Mouse (Mus musculus) hindbrain, embryonic 13.5 days (tissue): ENCODE measurements around the gene Glyr1. TPM values are rescaled to one million over a fixed set of nuclear protein-coding genes. Genes with fewer than 3 reads are reported as not detected.

Source experiments
- ATAC-seq: fragments of 200-750 bp; cut with Nextera tagmentation; 2 replicates; pipeline ENCODE4 v1.8.0; 2017; ENCODE audit warnings: moderate TSS enrichment; ENCODE audit not compliant: low FRiP score
- H3K27ac ChIP-seq: fragments of 300-500 bp; sonication (generic); 2 replicates; pipeline ENCODE4 v1.5.1; 2015; ENCODE audit warnings: inconsistent platforms, mild to moderate bottlenecking, moderate library complexity
- H3K27me3 ChIP-seq: fragments of 300-500 bp; sonication (generic); 2 replicates; pipeline ENCODE4 v1.6.1; 2015; ENCODE audit warnings: mild to moderate bottlenecking, inconsistent platforms
- H3K36me3 ChIP-seq: fragments of 300-500 bp; sonication (generic); 2 replicates; pipeline ENCODE4 v1.6.1; 2015; ENCODE audit warnings: mild to moderate bottlenecking, inconsistent platforms
- H3K4me1 ChIP-seq: fragments of 300-500 bp; sonication (generic); replicated peaks from 2 replicates; pipeline ENCODE4 v1.6.1; 2015; ENCODE audit warnings: inconsistent platforms
- H3K4me2 ChIP-seq: fragments of 300-500 bp; sonication (generic); 2 replicates; pipeline ENCODE4 v1.6.1; 2015; ENCODE audit warnings: inconsistent platforms, mild to moderate bottlenecking, moderate library complexity
- H3K4me3 ChIP-seq: fragments of 300-500 bp; sonication (generic); 2 replicates; pipeline ENCODE4 v1.5.1; 2015; ENCODE audit warnings: mild to moderate bottlenecking, inconsistent platforms
- H3K9ac ChIP-seq: fragments of 300-500 bp; sonication (generic); 2 replicates; pipeline ENCODE4 v1.6.1; 2015; ENCODE audit warnings: mild to moderate bottlenecking, inconsistent platforms
- H3K9me3 ChIP-seq: fragments of 300-500 bp; sonication (generic); 2 replicates; pipeline ENCODE4 v1.6.1; 2016; ENCODE audit warnings: inconsistent platforms
- WGBS: fragments of 180-500 bp; shearing (Covaris S2); methylation state at CpG from one replicate; pipeline ENCODE4 v1.1.7; 2015; 5-methylcytosine and 5-hydroxymethylcytosine counted together
- polyA plus RNA-seq: library from polyadenylated mRNA; unstranded; fragments of >200 nt; fragmentation: Nextera tagmentation; extraction: Ambion mirVana; gene quantifications from 2 replicates; pipeline ENCODE4 v1.2.1, GENCODE M21; 2015

Gene Glyr1
- polyA plus RNA-seq, 1 experiment from 2014 or later, result 206 TPM

- Histone ChIP-seq H3K36me3 (peaks cover 44% of the 10 kb centered on the region), H3K4me2 (peak overlapping the region; percentile 92), H3K4me3 (peak overlapping the region; percentile 99), H3K9ac (peak overlapping the region; percentile 95), H3K9me3 (no peaks in the 10 kb centered on the region), H3K27me3 (no peaks in the 10 kb centered on the region), H3K4me1 (peaks cover 44% of the 10 kb centered on the region), H3K27ac (peak overlapping the region; percentile 93)
- whole genome bisulfite sequencing, result under 1% methylated on average over 38 of the region's 38 CpGs
- peak; percentile 73 for ATAC-seq
Measured at GRCm38 (mm10) chr16:5049182-5049773, 385 bp downstream of the Glyr1 start.

GRCm38 (mm10) chr16:5045322-5045721, 4.3 kb downstream of the Glyr1 start:
- H3K27ac ChIP-seq, result no peak overlapping the region
- no peak overlapping the region for H3K9ac ChIP-seq
- H3K27me3 ChIP-seq, result no peaks in the 10 kb centered on the region
- no peak overlapping the region for H3K4me2 ChIP-seq
- ATAC-seq, result no peak
- H3K9me3 ChIP-seq, result no peaks in the 10 kb centered on the region
- H3K4me1 ChIP-seq, result peaks cover 20% of the 10 kb centered on the region
- peaks cover 72% of the 10 kb centered on the region for H3K36me3 ChIP-seq
- WGBS, result 99% methylated on average over 3 of the region's 3 CpGs
- no peak overlapping the region for H3K4me3 ChIP-seq

DNA sequence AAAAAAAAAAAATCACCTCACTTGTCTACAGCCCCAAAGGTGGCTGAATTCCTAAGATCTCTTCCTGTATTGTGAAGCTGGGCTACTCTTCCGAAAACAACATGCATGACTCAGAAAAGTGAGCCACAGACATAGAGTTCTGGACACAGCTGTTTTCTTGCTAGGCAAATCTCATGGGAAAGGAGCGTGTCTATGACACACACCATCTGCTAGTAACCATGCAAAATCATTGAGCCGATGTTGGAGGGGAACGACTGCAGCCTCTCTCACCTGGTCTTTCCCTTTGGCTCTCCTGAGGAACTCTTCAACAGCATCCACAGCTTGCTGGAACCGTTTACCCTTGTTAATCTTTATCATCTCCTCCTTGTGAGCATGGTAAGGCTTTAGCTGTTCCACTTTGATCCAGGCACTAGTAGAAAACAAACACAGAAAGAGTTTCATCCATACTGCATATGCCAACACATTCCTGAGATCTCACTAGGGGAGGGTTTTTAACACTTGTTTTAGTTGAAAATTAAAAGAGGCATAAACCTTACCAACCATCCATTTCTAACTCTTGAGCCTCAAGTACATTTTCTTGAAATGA, 12.9 kb downstream of the Glyr1 start:
- no peak overlapping the region for H3K9ac ChIP-seq
- 73% methylated on average over 5 of the region's 5 CpGs for WGBS
- ATAC-seq, result no peak
- no peaks in the 10 kb centered on the region for H3K9me3 ChIP-seq
- no peak overlapping the region for H3K4me3 ChIP-seq
- no peak overlapping the region for H3K4me2 ChIP-seq
- H3K4me1 ChIP-seq, result no peaks in the 10 kb centered on the region
- no peak overlapping the region for H3K27ac ChIP-seq
- no peaks in the 10 kb centered on the region for H3K27me3 ChIP-seq
- H3K36me3 ChIP-seq, result peaks cover 97% of the 10 kb centered on the region

GRCm38 (mm10) chr16:5035591-5035990, 14.1 kb downstream of the Glyr1 start:
- Histone ChIP-seq H3K4me3 (no peak overlapping the region), H3K4me2 (no peak overlapping the region), H3K27ac (no peak overlapping the region), H3K27me3 (no peaks in the 10 kb centered on the region), H3K9me3 (no peaks in the 10 kb centered on the region), H3K4me1 (no peaks in the 10 kb centered on the region), H3K9ac (no peak overlapping the region), H3K36me3 (peaks cover 97% of the 10 kb centered on the region)
- WGBS, result 98% methylated on average over 3 of the region's 3 CpGs
- ATAC-seq, result no peak

DNA sequence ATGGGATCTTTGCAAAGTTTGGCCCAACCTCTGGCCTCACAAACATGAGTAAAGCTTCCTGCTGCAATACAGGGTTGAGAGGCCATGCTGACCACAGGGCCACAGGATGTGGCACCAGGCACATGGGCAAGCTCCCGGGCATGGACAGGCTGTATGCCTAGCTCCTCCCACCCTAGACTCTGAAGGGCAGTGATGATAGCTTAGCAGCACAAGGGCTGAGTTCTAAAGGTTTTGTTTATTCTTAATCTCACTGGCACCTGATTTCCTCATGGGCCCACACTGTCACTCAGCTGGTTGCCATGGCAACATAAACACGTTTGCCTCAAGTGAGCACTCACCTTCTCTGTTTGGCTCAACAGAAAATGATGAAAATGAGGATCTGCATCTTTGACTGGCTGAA, 19.8 kb downstream of the Glyr1 start:
- no peak for ATAC-seq
- Histone ChIP-seq H3K36me3 (peaks cover 99% of the 10 kb centered on the region), H3K9ac (no peak overlapping the region), H3K4me2 (no peak overlapping the region), H3K4me3 (no peak overlapping the region), H3K4me1 (no peaks in the 10 kb centered on the region), H3K27me3 (no peaks in the 10 kb centered on the region), H3K27ac (no peak overlapping the region), H3K9me3 (no peaks in the 10 kb centered on the region)
- 69% methylated on average over 2 of the region's 2 CpGs for WGBS

- Histone ChIP-seq H3K27ac (no peak overlapping the region), H3K9me3 (no peaks in the 10 kb centered on the region), H3K36me3 (peaks cover 99% of the 10 kb centered on the region), H3K4me3 (no peak overlapping the region), H3K27me3 (no peaks in the 10 kb centered on the region), H3K9ac (no peak overlapping the region), H3K4me2 (no peak overlapping the region), H3K4me1 (no peaks in the 10 kb centered on the region)
- 98% methylated on average over 3 of the region's 3 CpGs for WGBS
- no peak for ATAC-seq
Measured at GRCm38 (mm10) chr16:5024021-5024420, 25.6 kb downstream of the Glyr1 start.

DNA sequence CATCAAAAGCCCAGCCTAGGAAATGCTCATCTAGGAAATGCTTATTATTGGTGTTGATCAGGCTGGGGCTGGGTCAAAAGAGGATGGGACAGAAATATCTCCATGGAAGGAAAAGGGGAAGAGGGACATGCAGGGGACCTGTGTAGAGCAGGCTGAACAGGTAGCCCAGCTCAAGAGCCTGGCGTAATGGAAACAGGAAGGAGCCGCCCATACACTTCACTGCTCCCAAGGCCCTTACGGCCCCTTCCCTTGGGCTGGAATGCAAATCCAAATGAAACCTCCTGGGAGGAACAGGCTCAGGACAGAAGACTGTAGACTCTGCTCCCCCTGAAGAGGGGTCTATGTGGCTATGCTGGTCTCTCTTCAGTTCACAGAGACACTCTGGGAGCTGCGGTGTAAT, 35.1 kb downstream of the Glyr1 start:
- H3K27ac ChIP-seq, result peak overlapping the region; percentile 50; the same call in 1 of the 2 replicates
- peaks cover 33% of the 10 kb centered on the region for H3K4me1 ChIP-seq
- H3K4me3 ChIP-seq, result no peak overlapping the region
- H3K36me3 ChIP-seq, result peaks cover 64% of the 10 kb centered on the region
- ATAC-seq, result no peak
- H3K4me2 ChIP-seq, result no peak overlapping the region
- no peak overlapping the region for H3K9ac ChIP-seq
- no peaks in the 10 kb centered on the region for H3K27me3 ChIP-seq
- H3K9me3 ChIP-seq, result no peaks in the 10 kb centered on the region
- 94% methylated on average over 4 of the region's 4 CpGs for WGBS

DNA sequence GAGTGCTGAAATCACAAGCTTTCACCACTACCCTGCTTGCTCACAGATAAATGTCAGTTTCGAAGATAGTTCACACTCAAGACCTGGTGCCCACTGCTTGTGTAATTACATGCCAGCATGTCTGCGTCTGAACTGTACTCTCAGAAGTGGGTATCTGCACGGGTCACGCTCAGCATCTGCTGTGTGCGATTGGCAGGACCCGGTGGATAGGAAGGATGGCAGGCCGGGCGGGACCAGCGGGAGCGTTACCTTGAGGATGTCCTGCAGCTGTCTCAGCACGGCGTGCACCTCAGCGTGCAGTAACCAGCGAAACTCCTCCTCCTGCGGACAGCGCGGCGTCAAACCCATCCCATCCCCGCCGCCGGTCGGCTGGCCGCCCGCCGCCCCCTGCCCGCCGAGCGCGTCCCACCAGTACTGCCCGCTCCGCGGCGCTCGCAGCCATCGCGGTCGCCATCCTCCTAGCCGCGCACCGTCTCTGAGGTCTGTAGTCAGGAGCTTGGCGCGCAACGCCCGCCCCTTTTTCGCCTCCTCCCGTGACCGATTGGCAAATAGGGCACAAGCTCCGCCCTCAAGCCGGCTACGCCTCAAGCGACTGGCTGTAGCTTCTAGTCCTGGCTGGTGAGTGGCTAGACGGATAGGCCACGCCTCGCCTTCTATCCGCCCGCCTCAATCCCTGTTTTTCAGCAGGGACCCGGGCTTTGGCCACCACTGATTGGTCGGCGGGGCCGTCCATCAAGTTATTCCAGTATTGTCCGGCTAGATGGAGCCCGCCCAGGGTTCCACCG, 36.4 kb downstream of the Glyr1 start, which contains the start of gene Rogdi:
Gene Rogdi, minus strand, starts transcription at position 500 of the 785 bp plus-strand sequence.
- Histone ChIP-seq H3K27ac (peak within 1 kb of the TSS; percentile 90), H3K9me3 (no peaks in the 10 kb centered on the region), H3K9ac (peak within 1 kb of the TSS; percentile 83), H3K4me1 (peaks cover 33% of the 10 kb centered on the region), H3K4me3 (peak within 1 kb of the TSS; percentile 64), H3K36me3 (peaks cover 58% of the 10 kb centered on the region), H3K4me2 (peak within 1 kb of the TSS; percentile 75), H3K27me3 (no peaks in the 10 kb centered on the region)
- WGBS, result under 1% methylated on average over 63 of the region's 63 CpGs
- ATAC-seq, result peak; percentile 99

- ATAC-seq, result no peak
- Histone ChIP-seq H3K9me3 (no peaks in the 10 kb centered on the region), H3K4me1 (peaks cover 33% of the 10 kb centered on the region), H3K27ac (peak overlapping the region; percentile 90), H3K4me3 (peak overlapping the region; percentile 64), H3K27me3 (no peaks in the 10 kb centered on the region), H3K9ac (peak overlapping the region; percentile 83), H3K4me2 (peak overlapping the region; percentile 75), H3K36me3 (peaks cover 54% of the 10 kb centered on the region)
- WGBS, result 55% methylated on average over 13 of the region's 13 CpGs
Measured at GRCm38 (mm10) chr16:5012036-5013005, 37.3 kb downstream of the Glyr1 start.

- no peak for ATAC-seq
- H3K4me2 ChIP-seq, result no peak overlapping the region
- peak overlapping the region; percentile 83; the same call in 1 of the 2 replicates for H3K9ac ChIP-seq
Measured at GRCm38 (mm10) chr16:5011285-5011684, 38.4 kb downstream of the Glyr1 start.

DNA sequence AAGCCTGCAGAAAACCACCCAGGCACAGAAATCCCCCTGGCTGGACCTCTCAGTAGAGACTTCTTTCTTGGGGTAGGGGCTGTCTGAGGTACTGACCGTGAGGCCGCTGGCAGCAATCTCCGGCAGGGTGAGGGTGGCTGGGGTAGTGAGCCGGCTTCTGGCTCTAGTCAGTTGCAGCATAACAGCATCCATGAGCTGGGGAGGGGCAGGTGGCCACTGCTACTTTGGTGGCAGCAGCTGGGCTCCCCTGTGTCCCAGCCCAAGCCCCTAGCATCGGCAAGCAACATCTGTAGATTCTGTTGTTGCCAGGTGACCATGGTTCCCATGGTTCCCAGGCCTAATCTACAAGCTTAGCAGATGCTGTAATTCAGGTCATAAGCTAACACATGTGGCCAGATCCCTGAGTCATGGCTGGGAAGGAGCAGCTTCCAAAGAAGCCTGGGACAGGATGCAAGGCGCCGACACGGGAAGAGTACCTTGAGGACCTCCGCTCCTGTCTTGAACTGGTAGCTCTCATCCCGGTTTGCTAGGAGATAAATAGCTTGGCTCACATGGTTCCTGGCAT, 39.2 kb downstream of the Glyr1 start:
- Histone ChIP-seq H3K36me3 (peaks cover 36% of the 10 kb centered on the region), H3K27ac (no peak overlapping the region), H3K4me1 (peaks cover 33% of the 10 kb centered on the region), H3K27me3 (no peaks in the 10 kb centered on the region), H3K9ac (0 out of 2 replicates have a peak overlapping the region, but pooled peaks have one; percentile 10), H3K9me3 (no peaks in the 10 kb centered on the region), H3K4me2 (no peak overlapping the region), H3K4me3 (no peak overlapping the region)
- ATAC-seq, result no peak
- 82% methylated on average over 10 of the region's 10 CpGs for WGBS

More at GRCm38 (mm10) chr16:5011285-5011684, 38.4 kb downstream of the Glyr1 start:
- Histone ChIP-seq H3K27me3 (no peaks in the 10 kb centered on the region), H3K27ac (no peak overlapping the region), H3K4me3 (no peak overlapping the region), H3K36me3 (peaks cover 44% of the 10 kb centered on the region), H3K9me3 (no peaks in the 10 kb centered on the region), H3K4me1 (peaks cover 33% of the 10 kb centered on the region)
- 90% methylated on average over 7 of the region's 7 CpGs for WGBS
